9 mouse cellular contexts compared by ENCODE assay signal in the genomic region with DNA sequence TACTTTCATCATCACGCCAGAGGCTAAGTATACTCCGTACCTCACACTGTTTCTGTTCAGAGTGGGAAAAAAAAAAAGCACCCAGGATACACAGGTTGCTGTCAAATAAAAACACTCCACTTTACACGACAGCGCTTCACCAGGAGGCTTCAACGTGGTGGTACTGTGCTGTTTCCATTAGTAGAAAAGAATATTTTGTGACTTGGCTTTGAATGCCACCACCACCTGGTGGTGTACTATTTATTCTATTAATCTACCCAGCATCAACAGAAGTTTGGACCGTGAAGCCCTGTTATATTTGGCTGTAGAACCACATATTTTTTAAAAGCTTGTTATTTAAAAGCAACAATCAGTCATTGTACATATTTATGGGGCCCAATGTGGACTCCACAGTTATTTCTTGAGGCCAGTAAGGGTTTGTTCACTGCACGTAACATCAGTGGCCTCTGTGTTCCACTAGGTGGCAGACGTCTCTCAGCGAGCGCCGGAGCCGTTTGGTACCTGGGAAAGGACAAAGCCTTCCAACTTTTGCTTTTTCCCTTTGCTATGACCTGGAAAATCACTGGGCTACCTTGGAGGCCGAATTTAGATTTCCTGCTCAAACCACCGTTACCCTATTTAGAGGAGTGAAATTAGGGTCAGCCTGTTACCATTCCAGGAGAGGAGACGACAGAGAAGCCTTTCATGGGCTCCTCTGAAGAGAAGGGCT. TPM values are rescaled to one million over a fixed set of nuclear protein-coding genes. Genes with fewer than 3 reads are reported as not detected.
DNase-seq lines count a peak whose midpoint lies in the region; ATAC-seq lines count a peak whose summit lies in the region.
"Had no signal": no experiment of that assay in that cellular context is flagged by ENCODE, and none has a peak within 500 bp of the region (broad histone marks: within the 10 kb centered on the region; RNA-seq: fewer than 3 reads in every experiment).

No protein-coding gene starts in this region.

- H3K9ac ChIP-seq in hindbrain, embryonic 11.5 days (ENCODE audit: low read depth, low read length): no peak overlapping the region
- no peak overlapping the region for H3K9ac ChIP-seq in lung, embryonic 16.5 days (ENCODE audit: low read length)
- H3K9ac ChIP-seq: liver, embryonic 13.5 days had no signal

- peaks cover 10% of the 10 kb centered on the region for H3K4me1 ChIP-seq in forebrain, embryonic 10.5 days
- H3K4me1 ChIP-seq in hindbrain, embryonic 11.5 days (replicated peaks; ENCODE audit: control insufficient read depth, insufficient read depth, low read length): no peaks in the 10 kb centered on the region
- no peaks in the 10 kb centered on the region for H3K4me1 ChIP-seq in lung, embryonic 16.5 days (replicated peaks; ENCODE audit: control insufficient read depth, insufficient read depth, low read length)
- H3K4me1 ChIP-seq: liver, embryonic 13.5 days had no signal

- no peak overlapping the region for H3K27ac ChIP-seq in forebrain, embryonic 10.5 days
- no peak overlapping the region for H3K27ac ChIP-seq in hindbrain, embryonic 11.5 days (ENCODE audit: low read depth, low read length)
- H3K27ac ChIP-seq in lung, embryonic 16.5 days (ENCODE audit: low read length): no peak overlapping the region
- H3K27ac ChIP-seq: liver, embryonic 13.5 days had no signal

- peaks cover 4% of the 10 kb centered on the region for H3K36me3 ChIP-seq in forebrain, embryonic 10.5 days (replicated peaks)
- H3K36me3 ChIP-seq in hindbrain, embryonic 11.5 days (ENCODE audit: control insufficient read depth, insufficient read depth, low read length): no peaks in the 10 kb centered on the region
- peaks cover 6% of the 10 kb centered on the region for H3K36me3 ChIP-seq in lung, embryonic 16.5 days (ENCODE audit: control insufficient read depth, insufficient read depth, low read length)
- H3K36me3 ChIP-seq: liver, embryonic 13.5 days had no signal

- WGBS in forebrain, embryonic 10.5 days: 31% methylated on average over 15 of the region's 15 CpGs
- WGBS in hindbrain, embryonic 11.5 days: 34% methylated on average over 15 of the region's 15 CpGs
- 25% methylated on average over 15 of the region's 15 CpGs for WGBS in lung, embryonic 16.5 days

- H3K9me3 ChIP-seq in forebrain, embryonic 10.5 days: no peaks in the 10 kb centered on the region
- no peaks in the 10 kb centered on the region for H3K9me3 ChIP-seq in hindbrain, embryonic 11.5 days (ENCODE audit: control insufficient read depth, low read length)
- no peaks in the 10 kb centered on the region for H3K9me3 ChIP-seq in lung, embryonic 16.5 days (ENCODE audit: control insufficient read depth, low read length)
- H3K9me3 ChIP-seq: liver, embryonic 13.5 days had no signal

- ATAC-seq in hindbrain, embryonic 11.5 days (ENCODE audit: low FRiP score): peak; percentile 62; the same call in 1 of the 2 replicates
- ATAC-seq in lung, embryonic 16.5 days (ENCODE audit: low read depth): 0 out of 2 replicates have a peak, but pooled peaks have one; percentile 59

- no peak overlapping the region for H3K4me3 ChIP-seq in forebrain, embryonic 10.5 days
- H3K4me3 ChIP-seq in hindbrain, embryonic 11.5 days (ENCODE audit: low read depth, low read length): no peak overlapping the region
- H3K4me3 ChIP-seq in lung, embryonic 16.5 days (ENCODE audit: low read length): no peak overlapping the region
- H3K4me3 ChIP-seq: liver, embryonic 13.5 days had no signal

- peak; percentile 30 for DNase-seq in MN1 (ENCODE audit: low spot score)
- DNase-seq in c-Kit-positive CD71-positive TER-119-negative erythroid progenitor cells, embryonic 14.5 days (ENCODE audit: low read depth): peak; percentile 11
- peak; percentile 60 for DNase-seq in forebrain, embryonic 10.5 days (ENCODE audit: extremely low spot score, low spot score)
- DNase-seq in hindbrain, embryonic 11.5 days (ENCODE audit: low spot score): peak; percentile 76
- peak; percentile 68 to 77 for DNase-seq in layer of hippocampus, adult 8-10 months (ENCODE audit: low spot score in 2 of 2)
- DNase-seq in ovary, adult 18-20 months (ENCODE audit: low spot score): peak; percentile 11
- peak; percentile 61 for DNase-seq in thymus, postnatal 14 days
- DNase-seq: liver, embryonic 13.5 days had no signal

- H3K4me2 ChIP-seq in hindbrain, embryonic 11.5 days (replicated peaks; ENCODE audit: low read depth, low read length): no peak overlapping the region
- H3K4me2 ChIP-seq in lung, embryonic 16.5 days (ENCODE audit: low read depth, low read length): no peak overlapping the region
- H3K4me2 ChIP-seq: liver, embryonic 13.5 days had no signal

- H3K27me3 ChIP-seq in forebrain, embryonic 10.5 days (ENCODE audit: poor library complexity, severe bottlenecking): no peaks in the 10 kb centered on the region
- H3K27me3 ChIP-seq in hindbrain, embryonic 11.5 days (ENCODE audit: control insufficient read depth, insufficient read depth, low read length): no peaks in the 10 kb centered on the region
- no peaks in the 10 kb centered on the region for H3K27me3 ChIP-seq in lung, embryonic 16.5 days (ENCODE audit: control insufficient read depth, insufficient read depth, low read depth, low read length)
- H3K27me3 ChIP-seq: liver, embryonic 13.5 days had no signal

RNA-seq across cellular contexts. Expression of gene Slc25a24, which starts 48.3 kb away (rescaled TPM):
- 24.7 and 25.5 TPM in 2 replicates for polyA plus RNA-seq in forebrain, embryonic 10.5 days (2016; fragmentation: Nextera tagmentation; extraction: Ambion mirVana)
- polyA plus RNA-seq in hindbrain, embryonic 11.5 days (2014; fragmentation: Nextera tagmentation; extraction: Ambion mirVana): 33.3 and 34.6 TPM in 2 replicates
- 1 to 10 TPM; 2.6 to 3.5 (median 3.3) TPM for total RNA-seq in layer of hippocampus, adult 8-10 months (2022)
- polyA plus RNA-seq in lung, embryonic 16.5 days (2015; fragmentation: Nextera tagmentation; extraction: Ambion mirVana): 29.3 and 30.7 TPM in 2 replicates

Comparison
In these comparisons a context has a peak if more than half of its experiments do, and no peak if none do; other contexts are left out.
1. DNase-seq: peak in every context shown above with its lines; median percentile 76 in hindbrain, embryonic 11.5 days; 72 in layer of hippocampus, adult 8-10 months; 61 in thymus, postnatal 14 days; 60 in forebrain, embryonic 10.5 days; 30 in MN1; 11 in c-Kit-positive CD71-positive TER-119-negative erythroid progenitor cells, embryonic 14.5 days; 11 in ovary, adult 18-20 months.